Mouse (Mus musculus) A20 (cell line): ENCODE measurements at regions not wholly inside any gene's neighbourhood (a gene's known extent, or its start where the extent isn't known, plus 50 kb on each side); places are given as distances from the start of the nearest gene placed in this dataset.

Experiments used
- DNase-seq: peaks from one replicate; pipeline ENCODE4 v3.0.0-alpha.2; 2011; ENCODE audit warnings: low read depth, low spot score

- peak; percentile 79 for DNase-seq
These were observed 50.7 kb upstream of the Kdm8 start for GRCm38 (mm10) chr7:125393654-125394346.
